Comparison of ENCODE assay signal across 14 mouse cellular contexts in the genomic region with DNA sequence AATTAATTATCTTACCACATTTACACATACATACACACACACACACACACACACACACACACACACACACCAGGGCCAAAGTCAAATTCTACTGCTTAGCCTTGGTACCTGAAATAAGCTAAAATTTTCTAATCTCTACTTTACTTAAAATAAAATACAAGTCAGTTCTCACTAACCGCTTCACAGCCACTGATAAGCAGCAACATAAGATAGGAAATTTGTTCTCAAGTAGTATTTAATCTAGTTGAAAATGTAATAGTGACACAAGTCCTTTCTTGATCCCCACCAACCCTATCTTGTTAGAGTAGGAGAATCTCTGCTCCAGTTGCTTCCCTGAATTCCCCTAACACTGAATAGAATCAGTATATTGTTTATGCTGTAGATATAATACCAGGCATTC.
DNase-seq lines count a peak whose midpoint lies in the region; ATAC-seq and TF ChIP-seq lines count a peak whose summit lies in the region.
"Had no signal": no experiment of that assay in that cellular context is flagged by ENCODE, and none has a peak within 500 bp of the region (broad histone marks: within the 10 kb centered on the region; RNA-seq: fewer than 3 reads in every experiment).

No protein-coding gene starts in this region.

- no peaks in the 10 kb centered on the region for H3K36me3 ChIP-seq in forebrain, postnatal 0 days (ENCODE audit: insufficient read depth)
- H3K36me3 ChIP-seq in forebrain, embryonic 12.5 days (replicated peaks) = no peaks in the 10 kb centered on the region
- no peaks in the 10 kb centered on the region for H3K36me3 ChIP-seq in intestine, embryonic 15.5 days
- no peaks in the 10 kb centered on the region for H3K36me3 ChIP-seq in stomach, embryonic 14.5 days (ENCODE audit: control insufficient read depth, insufficient read depth, low read length)

- no peak for DNase-seq in forebrain, postnatal 0 days
- DNase-seq in left cerebral cortex, adult 2 months (ENCODE audit: extremely low spot score in 1 of 2, low spot score in 2 of 2) = no peak
- DNase-seq in left cerebral cortex, adult 18-20 months (ENCODE audit: low spot score in 2 of 2) = no peak
- DNase-seq in adrenal gland, adult 18-20 months (ENCODE audit: low spot score in 2 of 2) = no peak
- DNase-seq in embryo, embryonic 10.5 days (ENCODE audit: low spot score) = no peak
- DNase-seq: B cell, adult 2 months; cerebellum, adult 2 months; lung, postnatal 10 days; thymus, adult 2 months had no signal

- no peak overlapping the region for H3K9ac ChIP-seq in forebrain, postnatal 0 days
- H3K9ac ChIP-seq in forebrain, embryonic 12.5 days = no peak overlapping the region
- no peak overlapping the region for H3K9ac ChIP-seq in intestine, embryonic 15.5 days
- no peak overlapping the region for H3K9ac ChIP-seq in stomach, embryonic 14.5 days (replicated peaks; ENCODE audit: low read depth, low read length)

- WGBS in forebrain, postnatal 0 days = 93% methylated on average over 1 of the region's 1 CpGs
- WGBS in forebrain, embryonic 12.5 days = 100% methylated on average over 1 of the region's 1 CpGs
- 89% methylated on average over 1 of the region's 1 CpGs for WGBS in intestine, embryonic 15.5 days
- 81% methylated on average over 1 of the region's 1 CpGs for WGBS in stomach, embryonic 14.5 days

- no peaks in the 10 kb centered on the region for H3K27me3 ChIP-seq in forebrain, postnatal 0 days (ENCODE audit: insufficient read depth, low read length)
- no peaks in the 10 kb centered on the region for H3K27me3 ChIP-seq in forebrain, embryonic 12.5 days
- H3K27me3 ChIP-seq in intestine, embryonic 15.5 days (replicated peaks) = no peaks in the 10 kb centered on the region
- no peaks in the 10 kb centered on the region for H3K27me3 ChIP-seq in stomach, embryonic 14.5 days (ENCODE audit: control insufficient read depth, insufficient read depth, low read length)

- intact Hi-C loops in left cerebral cortex, adult 2 months (cut with DNase I) = loop anchor here (5.0 kb wide), 1 partner anchor 69 kb away; no protein-coding TSS in a partner anchor

- no peak overlapping the region for H3K27ac ChIP-seq in forebrain, postnatal 0 days (ENCODE audit: low read depth, low read length)
- no peak overlapping the region for H3K27ac ChIP-seq in forebrain, embryonic 12.5 days
- no peak overlapping the region for H3K27ac ChIP-seq in left cerebral cortex, adult 2 months
- H3K27ac ChIP-seq in intestine, embryonic 15.5 days = no peak overlapping the region
- no peak overlapping the region for H3K27ac ChIP-seq in stomach, embryonic 14.5 days (ENCODE audit: low read length)
- H3K27ac ChIP-seq: heart, embryonic 10.5 days had no signal

- H3K9me3 ChIP-seq in forebrain, postnatal 0 days (ENCODE audit: low read length) = no peaks in the 10 kb centered on the region
- H3K9me3 ChIP-seq in forebrain, embryonic 12.5 days = no peaks in the 10 kb centered on the region
- H3K9me3 ChIP-seq in intestine, embryonic 15.5 days = no peaks in the 10 kb centered on the region
- no peaks in the 10 kb centered on the region for H3K9me3 ChIP-seq in stomach, embryonic 14.5 days (ENCODE audit: control insufficient read depth, low read depth, low read length)
- H3K9me3 ChIP-seq: G1E; heart, embryonic 10.5 days had no signal

- H3K4me2 ChIP-seq in forebrain, postnatal 0 days (ENCODE audit: low read depth) = peak overlapping the region; percentile 74
- H3K4me2 ChIP-seq in forebrain, embryonic 12.5 days = no peak overlapping the region
- H3K4me2 ChIP-seq in intestine, embryonic 15.5 days (replicated peaks) = peak overlapping the region; percentile 86; the same call in 1 of the 2 replicates
- H3K4me2 ChIP-seq in stomach, embryonic 14.5 days (replicated peaks; ENCODE audit: low read depth, low read length) = peak overlapping the region; percentile 93

- H3K4me1 ChIP-seq in forebrain, postnatal 0 days (ENCODE audit: insufficient read depth) = peaks cover 18% of the 10 kb centered on the region
- H3K4me1 ChIP-seq in forebrain, embryonic 12.5 days = peaks cover 29% of the 10 kb centered on the region
- H3K4me1 ChIP-seq in intestine, embryonic 15.5 days (replicated peaks) = 0 out of 2 replicates have a peak, but pooled peaks cover under 1% of the 10 kb centered on the region
- peaks cover 13% of the 10 kb centered on the region; the same call in 1 of the 2 replicates for H3K4me1 ChIP-seq in stomach, embryonic 14.5 days (ENCODE audit: control insufficient read depth, insufficient read depth, low read length)

- H3K4me3 ChIP-seq in forebrain, postnatal 0 days (ENCODE audit: low read depth, low read length) = no peak overlapping the region
- no peak overlapping the region for H3K4me3 ChIP-seq in forebrain, embryonic 12.5 days (replicated peaks)
- H3K4me3 ChIP-seq in left cerebral cortex, adult 2 months = peak overlapping the region; percentile 66; the same call in 1 of the 2 replicates
- H3K4me3 ChIP-seq in intestine, embryonic 15.5 days (replicated peaks) = no peak overlapping the region
- 0 out of 2 replicates have a peak overlapping the region, but pooled peaks have one; percentile 98 for H3K4me3 ChIP-seq in stomach, embryonic 14.5 days (ENCODE audit: low read depth, low read length)
- H3K4me3 ChIP-seq: heart, embryonic 10.5 days had no signal

- no peak for ATAC-seq in forebrain, postnatal 0 days
- no peak for ATAC-seq in forebrain, embryonic 12.5 days (ENCODE audit: low FRiP score)
- ATAC-seq in intestine, embryonic 15.5 days = no peak
- no peak for ATAC-seq in stomach, embryonic 14.5 days (ENCODE audit: insufficient number of reproducible peaks, insufficient read depth, low FRiP score, low read depth)

- no peak for TF ChIP-seq CTCF in forebrain, postnatal 0 days (IDR thresholded peaks at IDR 0.05; ENCODE audit: low read depth)
- no peak for TF ChIP-seq CTCF in left cerebral cortex, adult 2 months (IDR thresholded peaks at IDR 0.05)

Comparison
In these comparisons a context has a peak if more than half of its experiments do, and no peak if none do; other contexts are left out.
1. H3K4me3 ChIP-seq: peak in left cerebral cortex, adult 2 months (single experiment) and stomach, embryonic 14.5 days (single experiment); none in forebrain, postnatal 0 days (single experiment), forebrain, embryonic 12.5 days (single experiment) and intestine, embryonic 15.5 days (single experiment).